Mouse (Mus musculus) A20 (cell line): ENCODE data around the gene Fbxo41.

Experiments used
- DNase-seq: peaks from one replicate; pipeline ENCODE4 v3.0.0-alpha.2; 2011; ENCODE audit warnings: low read depth, low spot score

Fbxo41 gene

GRCm38 (mm10) chr6:85491606-85492005 is 11.2 kb downstream of the Fbxo41 start:
- no peak for DNase-seq

GRCm38 (mm10) chr6:85490252-85490651 is 12.5 kb downstream of the Fbxo41 start:
- no peak for DNase-seq

- no peak for DNase-seq
Observed at GRCm38 (mm10) chr6:85489717-85490116, 13.1 kb downstream of the Fbxo41 start.

- DNase-seq = no peak
Observed at GRCm38 (mm10) chr6:85488510-85488909, 14.3 kb downstream of the Fbxo41 start.

- DNase-seq = no peak
Observed at GRCm38 (mm10) chr6:85485738-85486137, 17.1 kb downstream of the Fbxo41 start.

- DNase-seq = no peak
Observed at GRCm38 (mm10) chr6:85483843-85484721, 18.7 kb downstream of the Fbxo41 start.

GRCm38 (mm10) chr6:85480685-85481084 is 22.1 kb downstream of the Fbxo41 start:
- no peak for DNase-seq

- no peak for DNase-seq
Observed at GRCm38 (mm10) chr6:85479979-85480378, 22.8 kb downstream of the Fbxo41 start.

GRCm38 (mm10) chr6:85478416-85478815 is 24.4 kb downstream of the Fbxo41 start:
- no peak for DNase-seq

GRCm38 (mm10) chr6:85477366-85477917 is 25.4 kb downstream of the Fbxo41 start:
- peak; percentile 61 for DNase-seq

- no peak for DNase-seq
Observed at GRCm38 (mm10) chr6:85475581-85475980, 27.2 kb downstream of the Fbxo41 start.

- no peak for DNase-seq
Observed at GRCm38 (mm10) chr6:85472542-85472941, 30.3 kb downstream of the Fbxo41 start.

- no peak for DNase-seq
Observed at GRCm38 (mm10) chr6:85471962-85472361, 30.8 kb downstream of the Fbxo41 start.

- no peak for DNase-seq
Observed at GRCm38 (mm10) chr6:85469660-85470430, 32.9 kb downstream of the Fbxo41 start.

GRCm38 (mm10) chr6:85465381-85465780 is 37.4 kb downstream of the Fbxo41 start:
- no peak for DNase-seq

GRCm38 (mm10) chr6:85459621-85460020 is 43.2 kb downstream of the Fbxo41 start:
- no peak for DNase-seq

GRCm38 (mm10) chr6:85452816-85453215 is 50.0 kb downstream of the Fbxo41 start:
- peak; percentile 34 for DNase-seq

GRCm38 (mm10) chr6:85452411-85452665 is 50.5 kb downstream of the Fbxo41 start:
- DNase-seq = no peak

- peak; percentile 98 for DNase-seq
Observed at GRCm38 (mm10) chr6:85451664-85452410, 51.0 kb downstream of the Fbxo41 start, which contains the start of gene Pradc1. Gene Pradc1 (minus strand): TSS chr6:85451970.

- peak; percentile 100 for DNase-seq
Observed at GRCm38 (mm10) chr6:85450697-85451663, 51.8 kb downstream of the Fbxo41 start, which contains the start of gene Cct7. Gene Cct7 (plus strand): TSS chr6:85451514.

- peak; percentile 22 for DNase-seq
Observed at GRCm38 (mm10) chr6:85450140-85450539, 52.7 kb downstream of the Fbxo41 start.
